Mouse (Mus musculus): Measurements from ENCODE around the gene Gsdme. TPM values are rescaled to one million over a fixed set of nuclear protein-coding genes. Genes with fewer than 3 reads are reported as not detected.

The Gsdme gene
- polyA plus RNA-seq (2012; rRNA removed; ENCODE audit: low replicate concordance), result 3.7 and 11.1 TPM in 2 replicates

GRCm38 (mm10) chr6:50263670-50264069 is at the start of gene Gsdme:
Gene Gsdme (minus strand): TSS chr6:50263862.

Other genes starting within 250 kb of the Gsdme start
- 5.1 and 7.9 TPM in 2 replicates for gene Mpp6, start 153.6 kb downstream of the Gsdme start, polyA plus RNA-seq (2012; rRNA removed; ENCODE audit: low replicate concordance)
- 2.1 and 11.4 TPM in 2 replicates for gene Osbpl3, start 192.3 kb upstream of the Gsdme start, polyA plus RNA-seq (2012; rRNA removed; ENCODE audit: low replicate concordance)